Mouse (Mus musculus): ENCODE data around the gene Zfp13.
"Not testable (repeated sequence)": the region's sequence is repeated elsewhere in the genome, so short reads cannot be mapped to it uniquely, and the experiment has no call there.

The Zfp13 gene

GRCm38 (mm10) chr17:23535046-23535788, 64.1 kb downstream of the Zfp13 start:
- in situ Hi-C loops (cut with MseI, MboI): not testable (repeated sequence)

GRCm38 (mm10) chr17:23533591-23534490, 65.4 kb downstream of the Zfp13 start:
- in situ Hi-C loops (cut with MseI, MboI): not testable (repeated sequence)

GRCm38 (mm10) chr17:23531408-23531807, 67.9 kb downstream of the Zfp13 start:
- in situ Hi-C loops (cut with MseI, MboI): not testable (repeated sequence)

All from mouse trophoblast stem cell (cell line).